Mouse (Mus musculus): ENCODE measurements around the gene Nfe2l3. TPM values are rescaled to one million over a fixed set of nuclear protein-coding genes. Genes with fewer than 3 reads are reported as not detected.

The Nfe2l3 gene
- polyA plus RNA-seq, 1 experiment = 6.2 TPM

DNA sequence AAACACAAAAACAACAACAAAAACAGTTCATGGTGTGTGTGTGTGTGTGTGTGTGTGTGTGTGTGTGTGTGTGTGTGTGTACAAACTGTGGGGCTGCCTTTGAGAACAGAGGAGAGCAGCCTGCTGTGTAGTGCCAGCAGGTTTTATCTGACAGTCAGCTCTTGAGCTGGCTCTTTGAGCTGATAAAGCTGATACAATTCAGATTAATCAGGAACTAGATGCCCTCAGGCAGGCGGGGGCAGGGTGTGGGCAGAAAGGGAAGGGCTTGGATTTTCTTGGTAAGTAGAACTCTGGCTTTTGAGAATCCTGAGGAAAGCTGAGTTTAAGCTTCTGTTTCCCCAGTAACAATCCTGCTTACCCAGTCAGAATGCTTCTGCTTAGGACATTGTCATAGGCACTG, 73.2 kb downstream of the Nfe2l3 start:
- 72% methylated on average over 1 of the region's 1 CpGs for WGBS
- DNase-seq = no peak
- Histone ChIP-seq H3K27ac (ENCODE audit: insufficient read depth, low read length) (no peak overlapping the region), H3K4me3 (replicated peaks; ENCODE audit: insufficient read depth, low read depth, low read length) (no peak overlapping the region), H3K4me1 (ENCODE audit: control insufficient read depth, insufficient read depth, low read length) (no peaks in the 10 kb centered on the region), H3K27me3 (ENCODE audit: control insufficient read depth, insufficient read depth, low read length) (no peaks in the 10 kb centered on the region)
- TF ChIP-seq CTCF (IDR thresholded peaks at IDR 0.05; ENCODE audit: borderline replicate concordance, insufficient read depth, low read depth, low read length) (no peak), POLR2A (IDR thresholded peaks at IDR 0.05; ENCODE audit: borderline replicate concordance, insufficient read depth, low read length) (no peak)

DNA sequence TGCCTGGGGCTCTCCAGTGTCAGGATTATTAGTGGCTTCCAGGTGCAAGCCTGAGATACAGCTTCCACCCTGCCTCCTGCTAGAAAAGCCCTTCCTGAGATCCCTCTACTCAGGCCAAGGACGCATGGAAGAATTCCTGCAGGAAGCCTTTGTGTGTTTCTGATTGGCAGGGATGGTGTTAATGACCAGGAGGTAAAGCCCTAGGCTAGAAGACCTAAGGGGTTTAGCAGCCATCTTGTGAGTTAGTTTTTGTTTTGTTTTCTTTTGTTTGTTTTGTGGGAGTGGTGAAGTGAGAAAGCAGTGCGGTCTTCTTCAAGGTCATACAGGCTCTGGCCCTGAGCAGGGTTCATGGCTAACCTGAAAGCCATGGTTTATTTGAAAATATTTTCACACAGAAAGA, 75.1 kb downstream of the Nfe2l3 start:
- Histone ChIP-seq H3K27me3 (ENCODE audit: control insufficient read depth, insufficient read depth, low read length) (no peaks in the 10 kb centered on the region), H3K4me3 (replicated peaks; ENCODE audit: insufficient read depth, low read depth, low read length) (no peak overlapping the region), H3K27ac (ENCODE audit: insufficient read depth, low read length) (no peak overlapping the region), H3K4me1 (ENCODE audit: control insufficient read depth, insufficient read depth, low read length) (no peaks in the 10 kb centered on the region)
- no peak for DNase-seq
- TF ChIP-seq POLR2A (IDR thresholded peaks at IDR 0.05; ENCODE audit: borderline replicate concordance, insufficient read depth, low read length) (no peak), CTCF (IDR thresholded peaks at IDR 0.05; ENCODE audit: borderline replicate concordance, insufficient read depth, low read depth, low read length) (no peak)
- 82% methylated on average over 2 of the region's 2 CpGs for WGBS

Other genes with a start within 250 kb of the Nfe2l3 start
- gene Hnrnpa2b1, start 37.2 kb downstream of the Nfe2l3 start, polyA plus RNA-seq (2012; rRNA removed) = 629 and 642 TPM in 2 replicates
- 87.6 and 91.4 TPM in 2 replicates for gene Cbx3, start 37.7 kb downstream of the Nfe2l3 start, polyA plus RNA-seq (2012; rRNA removed)
- gene Snx10, start 91.2 kb downstream of the Nfe2l3 start, polyA plus RNA-seq (2012; rRNA removed) = 45.6 and 45.7 TPM in 2 replicates